Mouse (Mus musculus) kidney, postnatal 0 days (tissue): Measurements from ENCODE around the gene Vps4a. TPM values are rescaled to one million over a fixed set of nuclear protein-coding genes. Genes with fewer than 3 reads are reported as not detected.
A peak's percentile ranks its signal among the peaks of the same experiment; 100 is the strongest.

Source experiments
- ATAC-seq: fragments of 200-750 bp; cut with Nextera tagmentation; replicated peaks from 2 replicates; pipeline ENCODE4 v1.8.0; 2017; ENCODE audit warnings: low read depth, moderate number of reproducible peaks, moderate TSS enrichment, moderate library complexity; ENCODE audit not compliant: low FRiP score
- DNase-seq: peaks from one replicate; pipeline ENCODE4 v3.0.0-alpha.2; 2016; ENCODE audit warnings: low spot score
- H3K27ac ChIP-seq: fragments of 300-500 bp; sonication (generic); 2 replicates; pipeline ENCODE4 v1.5.1; 2014; ENCODE audit warnings: mild to moderate bottlenecking
- H3K27me3 ChIP-seq: fragments of 300-500 bp; sonication (generic); 2 replicates; pipeline ENCODE4 v1.6.1; 2014; ENCODE audit warnings: low read length, mixed read lengths; ENCODE audit not compliant: insufficient read depth
- H3K36me3 ChIP-seq: fragments of 300-500 bp; sonication (generic); 2 replicates; pipeline ENCODE4 v1.6.1; 2014; ENCODE audit warnings: low read length, mixed read lengths; ENCODE audit not compliant: insufficient read depth
- H3K4me1 ChIP-seq: fragments of 300-500 bp; sonication (generic); replicated peaks from 2 replicates; pipeline ENCODE4 v1.6.1; 2014; ENCODE audit warnings: antibody characterized with exemption, low read length, mixed read lengths; ENCODE audit not compliant: insufficient read depth
- H3K4me2 ChIP-seq: fragments of 300-500 bp; sonication (generic); 2 replicates; pipeline ENCODE4 v1.6.1; 2014; ENCODE audit warnings: mild to moderate bottlenecking, low read length, moderate library complexity, mixed read lengths
- H3K4me3 ChIP-seq: fragments of 300-500 bp; sonication (generic); replicated peaks from 2 replicates; pipeline ENCODE4 v1.5.1; 2014; ENCODE audit warnings: low read depth, low read length
- H3K9ac ChIP-seq: fragments of 300-500 bp; sonication (generic); 2 replicates; pipeline ENCODE4 v1.6.1; 2014; ENCODE audit warnings: low read depth, low read length
- H3K9me3 ChIP-seq: fragments of 300-500 bp; sonication (generic); replicated peaks from 2 replicates; pipeline ENCODE4 v1.6.1; 2016; ENCODE audit warnings: low read length, inconsistent platforms, mixed read lengths
- CTCF ChIP-seq: IDR thresholded peaks from 2 replicates; pipeline ENCODE4 v1.5.1; 2016; ENCODE audit warnings: antibody characterized with exemption, low read depth, mild to moderate bottlenecking, moderate library complexity
- WGBS: fragments of 180-500 bp; shearing (Covaris S2); extraction: QIAGEN DNeasy Blood & Tissue Kit; methylation state at CpG from one replicate; pipeline ENCODE4 v1.1.7; 2014; 5-methylcytosine and 5-hydroxymethylcytosine counted together
- polyA plus RNA-seq: library from polyadenylated mRNA; unstranded; fragments of >200 nt; fragmentation: Nextera tagmentation; extraction: Ambion mirVana; gene quantifications from 2 replicates; pipeline ENCODE4 v1.2.1, GENCODE M21; 2015

The Vps4a gene
- polyA plus RNA-seq, 1 experiment from 2014 or later, result 59.6 TPM

DNA sequence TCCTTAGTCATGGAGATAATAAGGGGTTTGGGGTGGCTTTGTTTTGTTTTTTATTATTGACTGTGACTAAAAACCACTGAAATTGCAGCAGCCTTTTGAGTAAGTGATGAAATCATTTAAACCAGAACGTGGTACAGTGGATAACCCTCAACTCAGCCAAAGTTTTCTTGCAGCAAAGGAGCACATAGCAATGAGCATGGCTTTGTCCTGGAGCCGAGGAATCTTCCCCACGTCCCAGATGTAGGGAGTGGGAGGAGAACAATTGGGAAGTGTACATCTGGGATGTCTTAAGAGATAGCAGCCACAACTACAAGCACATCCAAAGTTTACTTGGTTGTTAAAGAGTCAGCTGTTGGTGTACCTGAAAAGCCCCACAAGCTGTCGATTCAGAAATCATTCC lies 33.6 kb upstream of the Vps4a start:
- 0 out of 2 replicates have a peak, but pooled peaks cover 17% of the 10 kb centered on the region for H3K36me3 ChIP-seq
- H3K9ac ChIP-seq, result no peak overlapping the region
- no peak overlapping the region for H3K4me2 ChIP-seq
- H3K27me3 ChIP-seq, result no peaks in the 10 kb centered on the region
- no peaks in the 10 kb centered on the region for H3K4me1 ChIP-seq
- DNase-seq (no peak), ATAC-seq (no peak)
- WGBS, result 91% methylated on average over 4 of the region's 4 CpGs
- no peak for TF ChIP-seq CTCF
- H3K27ac ChIP-seq, result no peak overlapping the region
- no peaks in the 10 kb centered on the region for H3K9me3 ChIP-seq
- H3K4me3 ChIP-seq, result no peak overlapping the region

DNA sequence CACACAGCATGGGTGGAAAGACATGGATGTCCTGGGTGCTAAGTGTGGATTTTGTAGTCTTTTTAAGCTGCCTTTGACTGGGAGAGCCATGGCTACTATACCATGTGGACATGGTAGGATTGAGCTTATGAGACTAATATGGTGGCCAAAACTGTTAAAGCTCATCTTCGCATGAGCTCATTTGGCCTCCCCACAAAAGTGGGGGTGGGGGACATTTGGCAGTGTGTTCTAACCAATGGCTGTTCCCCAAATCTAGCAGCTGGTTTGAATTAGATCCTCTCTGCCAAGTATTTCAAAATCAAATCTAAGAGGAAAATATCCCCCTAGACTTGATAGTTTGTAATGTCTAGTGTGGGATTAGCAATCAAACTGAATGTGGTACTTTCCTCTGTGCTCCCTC lies 32.0 kb upstream of the Vps4a start:
- DNase-seq, result no peak
- no peak overlapping the region for H3K4me3 ChIP-seq
- no peaks in the 10 kb centered on the region for H3K27me3 ChIP-seq
- H3K27ac ChIP-seq, result no peak overlapping the region
- no peak for TF ChIP-seq CTCF
- H3K4me2 ChIP-seq, result no peak overlapping the region
- 94% methylated on average over 1 of the region's 1 CpGs for whole genome bisulfite sequencing
- 0 out of 2 replicates have a peak, but pooled peaks cover 14% of the 10 kb centered on the region for H3K36me3 ChIP-seq
- H3K9ac ChIP-seq, result no peak overlapping the region
- no peak for ATAC-seq
- H3K9me3 ChIP-seq, result no peaks in the 10 kb centered on the region
- H3K4me1 ChIP-seq, result no peaks in the 10 kb centered on the region

- no peaks in the 10 kb centered on the region for H3K9me3 ChIP-seq
- DNase-seq (peak; percentile 94), ATAC-seq (peak; percentile 85)
- H3K4me3 ChIP-seq, result no peak overlapping the region
- no peaks in the 10 kb centered on the region for H3K4me1 ChIP-seq
- H3K9ac ChIP-seq, result no peak overlapping the region
- no peaks in the 10 kb centered on the region for H3K27me3 ChIP-seq
- TF ChIP-seq CTCF, result peak; percentile 100
- no peak overlapping the region for H3K4me2 ChIP-seq
- H3K27ac ChIP-seq, result no peak overlapping the region
- 33% methylated on average over 5 of the region's 5 CpGs for WGBS
- H3K36me3 ChIP-seq, result 0 out of 2 replicates have a peak, but pooled peaks cover 12% of the 10 kb centered on the region
These were observed 28.5 kb upstream of the Vps4a start for GRCm38 (mm10) chr8:107002532-107002931.

DNA sequence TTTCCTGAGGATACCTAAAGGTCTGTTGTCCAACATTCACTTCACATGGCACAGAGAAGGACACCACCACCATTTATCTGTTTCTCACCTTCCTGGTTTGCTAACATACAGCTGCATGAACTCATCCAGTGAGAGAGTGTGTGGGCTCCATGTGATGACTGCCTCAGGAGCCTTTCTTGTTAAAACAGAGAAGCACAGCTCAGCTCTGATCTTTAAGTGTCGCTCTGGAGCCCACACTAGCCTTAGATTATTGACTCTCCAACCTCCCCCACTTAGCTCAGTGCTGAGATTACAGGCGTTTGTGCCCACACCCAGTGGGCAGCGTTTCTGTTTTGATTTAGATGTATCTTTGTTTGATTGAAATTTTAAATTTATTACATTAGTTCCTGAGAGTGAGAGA lies 23.2 kb upstream of the Vps4a start:
- 79% methylated on average over 3 of the region's 3 CpGs for WGBS
- Histone ChIP-seq H3K9me3 (no peaks in the 10 kb centered on the region), H3K4me3 (no peak overlapping the region), H3K9ac (no peak overlapping the region), H3K27ac (no peak overlapping the region), H3K4me1 (no peaks in the 10 kb centered on the region), H3K36me3 (peaks cover 19% of the 10 kb centered on the region), H3K4me2 (no peak overlapping the region), H3K27me3 (no peaks in the 10 kb centered on the region)
- no peak for DNase-seq
- TF ChIP-seq CTCF, result no peak
- ATAC-seq, result no peak

DNA sequence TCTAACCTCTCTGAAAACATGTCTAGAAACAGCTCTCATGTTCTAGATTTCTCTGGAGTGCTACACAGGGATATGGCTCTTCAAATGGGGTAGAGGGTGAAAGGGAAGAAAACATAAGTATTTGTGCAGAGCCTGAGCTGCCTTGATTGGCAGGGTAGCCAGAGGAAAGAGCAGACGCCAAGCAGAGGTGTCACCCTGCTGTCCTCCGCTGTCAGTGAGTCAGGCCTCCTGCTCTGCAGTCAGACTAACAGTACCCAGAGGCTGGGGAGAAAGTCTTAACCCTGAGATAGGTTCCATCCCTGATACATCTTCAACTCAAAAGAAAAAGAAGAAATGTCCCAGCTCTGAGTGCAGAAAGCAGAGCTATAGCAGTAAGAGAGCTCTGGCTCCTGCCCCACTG lies 18.4 kb upstream of the Vps4a start:
- Histone ChIP-seq H3K9me3 (no peaks in the 10 kb centered on the region), H3K4me1 (no peaks in the 10 kb centered on the region), H3K27me3 (no peaks in the 10 kb centered on the region), H3K27ac (no peak overlapping the region), H3K4me3 (no peak overlapping the region), H3K36me3 (peaks cover 16% of the 10 kb centered on the region), H3K9ac (no peak overlapping the region), H3K4me2 (no peak overlapping the region)
- no peak for DNase-seq
- no peak for TF ChIP-seq CTCF
- 88% methylated on average over 2 of the region's 2 CpGs for WGBS
- ATAC-seq, result no peak

GRCm38 (mm10) chr8:107014915-107015314 lies 16.1 kb upstream of the Vps4a start:
- DNase-seq (no peak), ATAC-seq (no peak)
- Histone ChIP-seq H3K27ac (no peak overlapping the region), H3K4me3 (no peak overlapping the region), H3K4me1 (no peaks in the 10 kb centered on the region), H3K27me3 (no peaks in the 10 kb centered on the region), H3K9me3 (no peaks in the 10 kb centered on the region), H3K36me3 (peaks cover 16% of the 10 kb centered on the region), H3K4me2 (no peak overlapping the region), H3K9ac (no peak overlapping the region)
- 74% methylated on average over 1 of the region's 1 CpGs for WGBS
- TF ChIP-seq CTCF, result no peak

DNA sequence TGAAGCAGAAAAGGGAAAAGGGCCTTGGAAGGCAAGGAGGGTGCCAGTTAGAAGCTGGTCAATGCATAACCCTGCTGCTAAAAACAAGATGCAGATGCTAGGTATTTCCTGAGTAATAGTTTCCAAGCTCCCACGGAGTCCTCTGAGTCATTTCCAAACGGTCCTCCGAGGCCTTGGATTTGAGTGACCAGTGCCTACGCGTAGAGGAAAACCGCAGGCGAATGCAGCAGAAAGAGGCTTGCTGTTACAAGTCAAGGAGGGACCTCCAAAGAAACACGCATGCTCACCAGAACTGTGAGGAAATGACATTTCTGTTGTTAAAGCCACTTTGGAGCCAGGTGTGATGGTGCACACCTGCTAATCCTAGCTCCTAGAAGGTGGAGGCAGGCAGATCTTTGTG lies 7.5 kb upstream of the Vps4a start:
- WGBS, result 89% methylated on average over 8 of the region's 8 CpGs
- Histone ChIP-seq H3K4me1 (no peaks in the 10 kb centered on the region), H3K27me3 (no peaks in the 10 kb centered on the region), H3K36me3 (no peaks in the 10 kb centered on the region), H3K9ac (no peak overlapping the region), H3K27ac (no peak overlapping the region), H3K4me3 (no peak overlapping the region), H3K4me2 (no peak overlapping the region), H3K9me3 (no peaks in the 10 kb centered on the region)
- TF ChIP-seq CTCF, result no peak
- no peak for DNase-seq
- no peak for ATAC-seq
